Mouse (Mus musculus): ENCODE measurements around the gene Dab1. TPM values are rescaled to one million over a fixed set of nuclear protein-coding genes. Genes with fewer than 3 reads are reported as not detected.

Dab1 gene
- polyA plus RNA-seq, 1 experiment from 2014 or later = 106 TPM

DNA sequence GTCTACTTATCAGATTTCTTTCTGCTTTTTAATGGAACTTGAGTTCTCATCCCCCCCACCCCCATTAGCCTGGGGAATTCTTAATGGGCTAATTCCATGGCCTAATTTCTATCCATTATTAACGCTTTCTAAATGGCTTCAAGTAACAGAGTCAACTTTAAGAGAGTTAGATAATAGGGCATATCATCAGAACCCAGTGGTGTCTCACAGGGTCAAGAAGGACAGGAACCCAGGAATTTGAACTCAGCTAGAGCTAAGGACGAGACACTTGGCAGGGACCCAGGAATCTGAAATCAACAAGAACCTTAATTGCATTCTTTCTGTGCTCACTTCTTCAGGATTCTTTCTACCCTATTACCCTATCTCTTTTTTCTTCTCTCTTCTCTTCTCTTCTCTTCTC is 968.7 kb downstream of the Dab1 start:
- no peak overlapping the region for H3K4me3 ChIP-seq (ENCODE audit: low read depth, low read length)
- DNase-seq (ENCODE audit: low spot score) (no peak), ATAC-seq (no peak)
- no peak overlapping the region for H3K9ac ChIP-seq (ENCODE audit: low read length)
- H3K4me2 ChIP-seq (ENCODE audit: low read length) = no peak overlapping the region
- H3K27ac ChIP-seq (ENCODE audit: low read depth, low read length) = no peak overlapping the region
- no peaks in the 10 kb centered on the region for H3K36me3 ChIP-seq (ENCODE audit: control insufficient read depth, insufficient read depth, low read length)
- peaks cover 10% of the 10 kb centered on the region; the same call in 1 of the 2 replicates for H3K4me1 ChIP-seq (ENCODE audit: control insufficient read depth, insufficient read depth, low read length)
- no peaks in the 10 kb centered on the region for H3K27me3 ChIP-seq (replicated peaks; ENCODE audit: control insufficient read depth, insufficient read depth, low read length)
- H3K9me3 ChIP-seq (replicated peaks; ENCODE audit: control insufficient read depth, low read length) = no peaks in the 10 kb centered on the region
- WGBS = 40% methylated on average over 2 of the region's 2 CpGs

DNA sequence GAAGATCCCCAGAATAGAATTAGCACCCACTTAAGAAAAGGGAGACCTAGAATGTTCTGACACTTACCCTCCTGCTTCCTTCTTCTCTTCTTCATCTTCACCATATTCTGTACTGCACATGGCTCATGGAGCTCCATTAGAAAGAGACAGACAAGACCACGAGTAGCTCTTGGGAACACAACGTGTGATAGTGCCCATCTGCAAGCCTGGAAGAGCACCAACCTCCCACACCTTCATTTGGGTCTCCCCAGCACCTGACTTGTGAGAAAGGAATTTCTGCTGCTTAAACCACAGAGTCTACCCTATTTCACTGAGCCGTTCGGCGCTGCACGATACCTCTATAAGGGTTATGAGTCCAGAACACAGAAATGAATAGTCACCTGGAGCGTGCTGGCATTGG is 977.8 kb downstream of the Dab1 start:
- Histone ChIP-seq H3K9ac (ENCODE audit: low read length) (no peak overlapping the region), H3K4me2 (ENCODE audit: low read length) (no peak overlapping the region), H3K27me3 (replicated peaks; ENCODE audit: control insufficient read depth, insufficient read depth, low read length) (no peaks in the 10 kb centered on the region), H3K4me3 (ENCODE audit: low read depth, low read length) (no peak overlapping the region), H3K9me3 (replicated peaks; ENCODE audit: control insufficient read depth, low read length) (no peaks in the 10 kb centered on the region), H3K4me1 (ENCODE audit: control insufficient read depth, insufficient read depth, low read length) (peaks cover 3% of the 10 kb centered on the region; the same call in 1 of the 2 replicates), H3K36me3 (ENCODE audit: control insufficient read depth, insufficient read depth, low read length) (no peaks in the 10 kb centered on the region), H3K27ac (ENCODE audit: low read depth, low read length) (no peak overlapping the region)
- no peak for ATAC-seq
- WGBS = 97% methylated on average over 7 of the region's 7 CpGs
- DNase-seq (ENCODE audit: low spot score) = no peak

GRCm38 (mm10) chr4:104597490-104598465 is 978.6 kb downstream of the Dab1 start:
- ATAC-seq (no peak), DNase-seq (ENCODE audit: low spot score) (no peak)
- H3K27ac ChIP-seq (ENCODE audit: low read depth, low read length) = no peak overlapping the region
- H3K4me1 ChIP-seq (ENCODE audit: control insufficient read depth, insufficient read depth, low read length) = peaks cover 1% of the 10 kb centered on the region; the same call in 1 of the 2 replicates
- H3K36me3 ChIP-seq (ENCODE audit: control insufficient read depth, insufficient read depth, low read length) = no peaks in the 10 kb centered on the region
- no peak overlapping the region for H3K4me2 ChIP-seq (ENCODE audit: low read length)
- H3K9me3 ChIP-seq (replicated peaks; ENCODE audit: control insufficient read depth, low read length) = no peaks in the 10 kb centered on the region
- no peak overlapping the region for H3K4me3 ChIP-seq (ENCODE audit: low read depth, low read length)
- H3K9ac ChIP-seq (ENCODE audit: low read length) = no peak overlapping the region
- WGBS = 54% methylated on average over 6 of the region's 6 CpGs
- no peaks in the 10 kb centered on the region for H3K27me3 ChIP-seq (replicated peaks; ENCODE audit: control insufficient read depth, insufficient read depth, low read length)

GRCm38 (mm10) chr4:104602804-104603203 is 983.6 kb downstream of the Dab1 start:
- no peaks in the 10 kb centered on the region for H3K9me3 ChIP-seq (replicated peaks; ENCODE audit: control insufficient read depth, low read length)
- no peaks in the 10 kb centered on the region for H3K27me3 ChIP-seq (replicated peaks; ENCODE audit: control insufficient read depth, insufficient read depth, low read length)
- WGBS = 83% methylated on average over 8 of the region's 8 CpGs
- H3K4me1 ChIP-seq (ENCODE audit: control insufficient read depth, insufficient read depth, low read length) = peaks cover 11% of the 10 kb centered on the region; the same call in 1 of the 2 replicates
- no peak overlapping the region for H3K4me3 ChIP-seq (ENCODE audit: low read depth, low read length)
- no peak for ATAC-seq
- no peak for DNase-seq (ENCODE audit: low spot score)
- H3K4me2 ChIP-seq (ENCODE audit: low read length) = no peak overlapping the region
- H3K9ac ChIP-seq (ENCODE audit: low read length) = no peak overlapping the region
- H3K36me3 ChIP-seq (ENCODE audit: control insufficient read depth, insufficient read depth, low read length) = no peaks in the 10 kb centered on the region
- H3K27ac ChIP-seq (ENCODE audit: low read depth, low read length) = no peak overlapping the region

DNA sequence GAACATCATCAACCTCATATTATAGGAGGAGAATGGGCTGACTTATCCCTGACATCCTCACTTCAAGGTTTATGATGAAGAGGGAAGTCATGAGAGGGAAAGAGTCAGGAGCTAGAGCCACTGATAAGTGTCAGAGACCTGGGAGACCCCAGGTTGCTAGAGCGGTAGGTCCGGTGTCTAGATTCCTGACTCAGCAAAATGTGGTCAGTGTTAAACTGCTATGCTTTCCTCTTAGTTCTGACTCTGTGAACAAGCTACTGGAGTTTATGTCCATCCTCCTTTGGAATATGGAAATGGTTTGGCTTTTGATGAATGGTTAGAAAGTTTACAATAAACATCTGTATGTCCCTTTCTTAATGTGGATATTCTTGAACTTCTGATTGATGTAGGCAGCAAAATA is 985.1 kb downstream of the Dab1 start:
- Histone ChIP-seq H3K9ac (ENCODE audit: low read length) (no peak overlapping the region), H3K4me1 (ENCODE audit: control insufficient read depth, insufficient read depth, low read length) (peaks cover 12% of the 10 kb centered on the region; the same call in 1 of the 2 replicates), H3K4me2 (ENCODE audit: low read length) (no peak overlapping the region), H3K27ac (ENCODE audit: low read depth, low read length) (no peak overlapping the region), H3K4me3 (ENCODE audit: low read depth, low read length) (no peak overlapping the region), H3K9me3 (replicated peaks; ENCODE audit: control insufficient read depth, low read length) (no peaks in the 10 kb centered on the region), H3K36me3 (ENCODE audit: control insufficient read depth, insufficient read depth, low read length) (no peaks in the 10 kb centered on the region), H3K27me3 (replicated peaks; ENCODE audit: control insufficient read depth, insufficient read depth, low read length) (no peaks in the 10 kb centered on the region)
- ATAC-seq (no peak), DNase-seq (ENCODE audit: low spot score) (no peak)
- WGBS = 91% methylated on average over 2 of the region's 2 CpGs

GRCm38 (mm10) chr4:104606881-104607280 is 987.7 kb downstream of the Dab1 start:
- peaks cover 12% of the 10 kb centered on the region; the same call in 1 of the 2 replicates for H3K4me1 ChIP-seq (ENCODE audit: control insufficient read depth, insufficient read depth, low read length)
- H3K9me3 ChIP-seq (replicated peaks; ENCODE audit: control insufficient read depth, low read length) = no peaks in the 10 kb centered on the region
- H3K27ac ChIP-seq (ENCODE audit: low read depth, low read length) = peak overlapping the region; percentile 36; the same call in 1 of the 2 replicates
- 6% methylated on average over 8 of the region's 8 CpGs for WGBS
- no peaks in the 10 kb centered on the region for H3K36me3 ChIP-seq (ENCODE audit: control insufficient read depth, insufficient read depth, low read length)
- peak; percentile 32 for DNase-seq (ENCODE audit: low spot score)
- no peak for ATAC-seq
- no peak overlapping the region for H3K4me2 ChIP-seq (ENCODE audit: low read length)
- H3K27me3 ChIP-seq (replicated peaks; ENCODE audit: control insufficient read depth, insufficient read depth, low read length) = no peaks in the 10 kb centered on the region
- H3K9ac ChIP-seq (ENCODE audit: low read length) = no peak overlapping the region
- no peak overlapping the region for H3K4me3 ChIP-seq (ENCODE audit: low read depth, low read length)

DNA sequence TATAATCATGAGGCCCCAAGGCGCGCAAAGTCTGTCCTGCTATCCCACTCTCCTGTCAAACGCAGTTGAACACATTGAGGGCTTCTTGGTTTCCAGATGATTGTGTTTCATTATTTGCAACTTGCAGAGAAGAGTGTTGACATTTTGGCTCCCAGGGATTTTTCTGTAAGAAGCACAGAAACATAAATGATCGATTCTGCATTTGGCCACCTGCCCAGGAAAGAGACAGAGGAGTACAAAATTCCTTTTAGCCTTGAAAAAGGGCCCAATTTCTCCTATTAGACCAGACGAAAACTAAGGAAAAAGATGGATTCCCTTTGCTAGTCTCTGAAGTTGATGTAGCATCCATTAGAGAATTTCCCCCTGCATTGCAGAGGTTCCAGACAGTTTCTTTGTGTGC is 988.5 kb downstream of the Dab1 start:
- H3K27ac ChIP-seq (ENCODE audit: low read depth, low read length) = peak overlapping the region; percentile 36; the same call in 1 of the 2 replicates
- H3K4me2 ChIP-seq (ENCODE audit: low read length) = no peak overlapping the region
- no peak overlapping the region for H3K4me3 ChIP-seq (ENCODE audit: low read depth, low read length)
- ATAC-seq (no peak), DNase-seq (ENCODE audit: low spot score) (no peak)
- H3K9ac ChIP-seq (ENCODE audit: low read length) = no peak overlapping the region
- H3K27me3 ChIP-seq (replicated peaks; ENCODE audit: control insufficient read depth, insufficient read depth, low read length) = no peaks in the 10 kb centered on the region
- 47% methylated on average over 5 of the region's 5 CpGs for WGBS
- H3K4me1 ChIP-seq (ENCODE audit: control insufficient read depth, insufficient read depth, low read length) = peaks cover 12% of the 10 kb centered on the region; the same call in 1 of the 2 replicates
- no peaks in the 10 kb centered on the region for H3K36me3 ChIP-seq (ENCODE audit: control insufficient read depth, insufficient read depth, low read length)
- H3K9me3 ChIP-seq (replicated peaks; ENCODE audit: control insufficient read depth, low read length) = no peaks in the 10 kb centered on the region

DNA sequence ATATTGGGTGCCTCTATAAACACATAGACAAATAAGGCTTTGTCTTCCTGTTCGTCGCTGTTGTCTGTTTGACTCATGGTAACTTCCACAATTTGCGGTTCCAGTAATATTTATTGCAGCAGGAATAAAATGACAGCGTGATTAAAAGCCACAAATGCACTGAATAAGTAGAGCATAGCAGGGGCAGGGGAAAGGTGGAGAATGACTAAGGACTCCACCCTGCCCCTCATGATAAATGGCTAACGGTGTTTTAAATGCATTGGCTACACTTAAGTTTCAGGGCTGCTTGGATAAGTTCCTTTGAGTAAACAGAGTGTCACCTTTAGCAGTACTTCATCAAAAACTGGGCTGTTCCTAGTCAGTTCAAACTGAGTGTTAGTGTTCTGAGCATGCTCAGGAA is 1000.3 kb downstream of the Dab1 start:
- Histone ChIP-seq H3K27me3 (replicated peaks; ENCODE audit: control insufficient read depth, insufficient read depth, low read length) (no peaks in the 10 kb centered on the region), H3K4me2 (ENCODE audit: low read length) (no peak overlapping the region), H3K4me1 (ENCODE audit: control insufficient read depth, insufficient read depth, low read length) (0 out of 2 replicates have a peak, but pooled peaks cover 3% of the 10 kb centered on the region), H3K27ac (ENCODE audit: low read depth, low read length) (no peak overlapping the region), H3K4me3 (ENCODE audit: low read depth, low read length) (no peak overlapping the region), H3K9ac (ENCODE audit: low read length) (no peak overlapping the region), H3K36me3 (ENCODE audit: control insufficient read depth, insufficient read depth, low read length) (no peaks in the 10 kb centered on the region), H3K9me3 (replicated peaks; ENCODE audit: control insufficient read depth, low read length) (no peaks in the 10 kb centered on the region)
- WGBS = 90% methylated on average over 5 of the region's 5 CpGs
- no peak for ATAC-seq
- no peak for DNase-seq (ENCODE audit: low spot score)

- no peak overlapping the region for H3K4me2 ChIP-seq (ENCODE audit: low read length)
- no peak overlapping the region for H3K9ac ChIP-seq (ENCODE audit: low read length)
- DNase-seq (ENCODE audit: low spot score) (no peak), ATAC-seq (no peak)
- 89% methylated on average over 8 of the region's 8 CpGs for WGBS
- H3K27me3 ChIP-seq (replicated peaks; ENCODE audit: control insufficient read depth, insufficient read depth, low read length) = no peaks in the 10 kb centered on the region
- H3K4me3 ChIP-seq (ENCODE audit: low read depth, low read length) = no peak overlapping the region
- H3K27ac ChIP-seq (ENCODE audit: low read depth, low read length) = no peak overlapping the region
- no peaks in the 10 kb centered on the region for H3K9me3 ChIP-seq (replicated peaks; ENCODE audit: control insufficient read depth, low read length)
- no peaks in the 10 kb centered on the region for H3K4me1 ChIP-seq (ENCODE audit: control insufficient read depth, insufficient read depth, low read length)
- H3K36me3 ChIP-seq (ENCODE audit: control insufficient read depth, insufficient read depth, low read length) = no peaks in the 10 kb centered on the region
These were observed 1006.2 kb downstream of the Dab1 start for GRCm38 (mm10) chr4:104625316-104625715.
